Mouse (Mus musculus) MN1 (cell line): ENCODE measurements around the gene Ppp3r2.
A peak's percentile ranks its signal among the peaks of the same experiment; 100 is the strongest.

Experiments
- DNase-seq: peaks from one replicate; pipeline ENCODE4 v3.0.0-alpha.2; 2016; ENCODE audit warnings: low spot score

Ppp3r2 gene

GRCm38 (mm10) chr4:49681812-49682211 is at the start of gene Ppp3r2:
Gene Ppp3r2 (minus strand): TSS chr4:49682024.
- DNase-seq: no peak

- DNase-seq: no peak
Observed at GRCm38 (mm10) chr4:49729326-49729725, 47.5 kb upstream of the Ppp3r2 start.

GRCm38 (mm10) chr4:49723908-49724307 is 42.1 kb upstream of the Ppp3r2 start:
- no peak for DNase-seq

GRCm38 (mm10) chr4:49691405-49692194 is 9.8 kb upstream of the Ppp3r2 start:
- no peak for DNase-seq

- peak; percentile 68 for DNase-seq
Observed at GRCm38 (mm10) chr4:49688594-49689288, 6.9 kb upstream of the Ppp3r2 start.

- DNase-seq: no peak
Observed at GRCm38 (mm10) chr4:49680171-49680875, 1.5 kb downstream of the Ppp3r2 start.

- no peak for DNase-seq
Observed at GRCm38 (mm10) chr4:49676790-49677189, 5.0 kb downstream of the Ppp3r2 start.

DNA sequence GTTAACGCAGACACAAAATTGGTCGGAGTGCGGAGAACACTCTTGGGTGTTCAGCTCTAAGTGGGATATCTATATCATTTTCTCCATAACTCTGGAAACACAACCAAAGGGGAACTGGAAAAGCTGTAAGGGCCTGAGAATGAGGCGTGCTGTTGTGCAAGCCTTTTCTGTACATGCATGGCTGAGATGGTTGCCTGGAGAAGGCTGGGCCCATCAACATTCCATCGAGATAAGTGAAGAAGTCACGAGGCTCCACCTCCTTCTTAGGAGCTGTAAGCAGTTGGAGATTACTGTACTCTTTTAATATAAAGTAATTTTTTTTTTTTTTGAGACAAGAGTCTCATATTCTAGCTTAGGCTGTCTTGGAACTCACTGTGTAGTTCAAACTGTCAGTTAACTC is 5.8 kb downstream of the Ppp3r2 start:
- DNase-seq: no peak

- no peak for DNase-seq
Observed at GRCm38 (mm10) chr4:49664850-49665249, 17.0 kb downstream of the Ppp3r2 start.

GRCm38 (mm10) chr4:49662231-49662630 is 19.6 kb downstream of the Ppp3r2 start:
- no peak for DNase-seq

GRCm38 (mm10) chr4:49661664-49662063 is 20.2 kb downstream of the Ppp3r2 start:
- DNase-seq: no peak

GRCm38 (mm10) chr4:49659421-49659820 is 22.4 kb downstream of the Ppp3r2 start:
- no peak for DNase-seq

DNA sequence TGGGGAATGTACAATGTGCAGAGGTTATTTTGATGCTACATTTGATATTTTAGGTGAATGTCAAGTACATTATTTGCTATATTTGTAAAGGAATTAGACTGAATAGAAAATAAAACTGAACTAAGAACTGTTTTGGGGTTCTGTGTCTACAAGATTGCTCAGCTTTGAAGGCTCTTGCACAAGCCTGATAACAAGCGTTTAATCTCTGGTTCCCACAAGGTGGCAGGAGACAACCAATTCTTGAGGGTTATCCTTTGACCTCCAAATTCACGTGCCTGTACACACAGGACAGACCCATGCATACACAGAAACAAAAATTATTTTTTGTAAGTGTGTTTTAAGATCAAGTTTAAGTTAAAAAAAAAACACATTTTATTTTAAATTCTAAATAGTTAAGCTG is 41.9 kb downstream of the Ppp3r2 start:
- DNase-seq: no peak

- no peak for DNase-seq
Observed at GRCm38 (mm10) chr4:49637821-49638220, 44.0 kb downstream of the Ppp3r2 start.

- no peak for DNase-seq
Observed at GRCm38 (mm10) chr4:49632139-49632481, 49.7 kb downstream of the Ppp3r2 start.

DNA sequence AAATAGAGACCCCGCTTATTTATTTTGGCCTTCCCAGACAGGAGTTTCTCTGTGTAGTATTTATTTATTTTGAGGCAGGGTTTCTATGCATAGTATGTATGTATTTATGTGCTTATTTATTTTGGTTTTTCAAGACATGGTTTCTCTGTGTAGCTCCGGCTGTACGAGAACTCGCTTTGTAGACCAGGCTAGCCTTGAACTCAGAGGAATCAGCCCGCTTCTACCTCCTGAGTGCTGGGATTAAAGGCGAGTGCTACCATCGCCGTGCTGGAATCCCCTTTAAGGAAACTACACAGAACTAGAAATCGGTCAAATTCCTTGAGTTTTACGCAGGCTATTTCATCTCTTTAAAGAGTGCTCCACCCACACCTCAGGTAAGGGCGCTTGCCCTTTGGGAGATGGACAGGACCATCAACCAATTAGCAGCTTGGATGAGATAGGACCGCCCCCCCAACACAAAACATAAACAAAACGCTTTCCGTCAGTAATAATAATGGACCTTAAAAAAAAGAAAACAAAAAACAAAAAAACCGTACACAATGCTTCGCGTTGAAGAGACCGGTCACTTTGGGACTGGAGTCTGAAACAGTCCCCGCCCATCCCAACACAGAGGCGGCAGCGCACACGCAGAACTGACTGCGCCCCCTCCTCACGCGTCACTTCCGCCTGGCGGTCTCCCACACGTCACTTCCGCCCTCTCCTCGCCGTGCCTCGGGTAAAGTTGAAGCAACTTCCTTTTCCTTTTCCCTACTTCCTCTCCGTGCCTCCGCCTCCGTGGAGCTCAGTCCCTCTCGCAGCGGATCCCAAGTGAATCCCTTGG is 50.3 kb downstream of the Ppp3r2 start, which contains the start of gene Rnf20:
Gene Rnf20 (plus strand): TSS at position 688 of the 820 bp plus-strand sequence.
- peak; percentile 95 for DNase-seq

DNA sequence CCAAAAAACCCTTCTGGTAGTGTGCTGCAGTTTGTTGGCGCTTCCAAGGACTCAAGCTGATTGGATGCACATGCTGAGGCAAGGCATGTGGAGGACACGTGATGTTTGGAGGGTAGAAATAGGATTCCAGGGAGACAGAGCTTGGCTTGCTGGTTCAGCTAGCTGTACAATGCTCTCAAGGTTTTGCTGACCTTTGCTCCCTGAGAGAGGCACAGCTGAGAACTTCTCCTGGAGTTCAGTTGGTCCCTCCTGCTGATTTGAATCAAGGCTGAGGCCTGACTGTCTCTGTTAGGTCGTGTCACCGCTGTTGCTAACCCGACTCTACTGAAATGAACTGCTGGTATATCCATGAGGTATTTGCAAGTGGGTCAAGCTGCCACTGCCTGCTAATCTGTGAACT is 52.9 kb downstream of the Ppp3r2 start:
- no peak for DNase-seq
